ENCODE assay signal across 18 mouse cellular contexts in the genomic region with DNA sequence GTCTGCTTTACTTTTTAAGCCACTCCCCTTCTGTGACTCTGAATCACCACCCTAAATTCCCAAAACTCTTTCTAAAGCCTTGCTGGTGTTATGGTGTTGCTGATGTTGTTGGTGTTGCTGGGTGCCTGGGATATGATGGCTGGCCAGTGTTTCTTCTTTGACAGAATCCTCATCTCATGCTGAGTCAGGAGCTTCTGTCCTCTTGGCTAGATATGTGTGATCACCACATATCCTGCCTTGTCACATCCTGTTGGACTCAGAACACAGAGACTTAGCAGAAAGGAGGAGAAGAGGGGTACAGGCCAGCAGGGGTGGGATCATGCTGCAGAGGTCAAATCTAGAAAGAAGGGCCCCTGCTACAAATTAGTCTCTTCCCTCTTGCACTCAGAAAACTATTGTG. TPM values are rescaled to one million over a fixed set of nuclear protein-coding genes. Genes with fewer than 3 reads are reported as not detected.
"Had no signal": no experiment of that assay in that cellular context is flagged by ENCODE, and none has a peak within 500 bp of the region (broad histone marks: within the 10 kb centered on the region; RNA-seq: fewer than 3 reads in every experiment).

No protein-coding gene starts in this region.

- ATAC-seq: liver, postnatal 0 days; midbrain, embryonic 13.5 days; midbrain, embryonic 15.5 days had no signal

- H3K9ac ChIP-seq: liver, embryonic 13.5 days; liver, embryonic 15.5 days; liver, postnatal 0 days; midbrain, embryonic 13.5 days; midbrain, embryonic 15.5 days; neural tube, embryonic 12.5 days; stomach, embryonic 15.5 days had no signal

- H3K27ac ChIP-seq: liver, embryonic 13.5 days; liver, embryonic 15.5 days; macrophage; midbrain, embryonic 13.5 days; midbrain, embryonic 15.5 days; neural tube, embryonic 12.5 days; stomach, embryonic 15.5 days; stomach, postnatal 0 days had no signal

- H3K27me3 ChIP-seq: liver, embryonic 13.5 days; liver, embryonic 15.5 days; midbrain, embryonic 15.5 days; neural tube, embryonic 12.5 days; stomach, embryonic 15.5 days had no signal

- H3K4me1 ChIP-seq: liver, embryonic 13.5 days; liver, embryonic 15.5 days; midbrain, embryonic 13.5 days; neural tube, embryonic 12.5 days had no signal

- H3K36me3 ChIP-seq: liver, embryonic 13.5 days; liver, embryonic 15.5 days; midbrain, embryonic 13.5 days; midbrain, embryonic 15.5 days; neural tube, embryonic 12.5 days; stomach, embryonic 15.5 days had no signal

- DNase-seq: liver; liver, embryonic 13.5 days; liver, postnatal 0 days; right cerebral cortex, postnatal 14 days; thymus, adult 2 months; thymus, postnatal 25 days; thymus, postnatal 4 days had no signal

- H3K4me3 ChIP-seq: liver, embryonic 13.5 days; liver, embryonic 15.5 days; midbrain, embryonic 13.5 days; midbrain, embryonic 15.5 days; neural tube, embryonic 12.5 days; stomach, embryonic 15.5 days had no signal

- H3K9me3 ChIP-seq: liver, embryonic 13.5 days; liver, embryonic 15.5 days; midbrain, embryonic 13.5 days; midbrain, embryonic 15.5 days; neural tube, embryonic 12.5 days; stomach, embryonic 15.5 days had no signal

- H3K4me2 ChIP-seq: liver, embryonic 11.5 days; liver, embryonic 13.5 days; liver, embryonic 15.5 days; midbrain, embryonic 11.5 days; midbrain, embryonic 13.5 days; midbrain, embryonic 15.5 days; neural tube, embryonic 12.5 days; stomach, embryonic 15.5 days had no signal

RNA-seq across cellular contexts. Expression of gene Trabd2b, which starts 40.9 kb away (rescaled TPM):
- total RNA-seq: megakaryocyte progenitor cell, adult 5-6 weeks; neutrophil, adult 5-6 weeks had no signal
- polyA plus RNA-seq: macrophage had no signal
